Mouse (Mus musculus) brain, embryonic 14.5 days (tissue): Measurements from ENCODE around the gene Tsfm.

Experiments used
- CTCF ChIP-seq: fragments of 200-500 bp; IDR thresholded peaks from 2 replicates; pipeline ENCODE4 v1.5.1; 2012; ENCODE audit warnings: inconsistent platforms, mild to moderate bottlenecking, moderate library complexity, borderline replicate concordance; ENCODE audit not compliant: insufficient read depth, insufficient read length; ENCODE audit errors: extremely low read depth
- POLR2A ChIP-seq: fragments of 200-500 bp; IDR thresholded peaks from 2 replicates; pipeline ENCODE4 v1.6.1; 2012; ENCODE audit warnings: mild to moderate bottlenecking, inconsistent platforms, borderline replicate concordance; ENCODE audit not compliant: poor library complexity, insufficient read depth, insufficient read length, severe bottlenecking; ENCODE audit errors: extremely low read depth

DNA sequence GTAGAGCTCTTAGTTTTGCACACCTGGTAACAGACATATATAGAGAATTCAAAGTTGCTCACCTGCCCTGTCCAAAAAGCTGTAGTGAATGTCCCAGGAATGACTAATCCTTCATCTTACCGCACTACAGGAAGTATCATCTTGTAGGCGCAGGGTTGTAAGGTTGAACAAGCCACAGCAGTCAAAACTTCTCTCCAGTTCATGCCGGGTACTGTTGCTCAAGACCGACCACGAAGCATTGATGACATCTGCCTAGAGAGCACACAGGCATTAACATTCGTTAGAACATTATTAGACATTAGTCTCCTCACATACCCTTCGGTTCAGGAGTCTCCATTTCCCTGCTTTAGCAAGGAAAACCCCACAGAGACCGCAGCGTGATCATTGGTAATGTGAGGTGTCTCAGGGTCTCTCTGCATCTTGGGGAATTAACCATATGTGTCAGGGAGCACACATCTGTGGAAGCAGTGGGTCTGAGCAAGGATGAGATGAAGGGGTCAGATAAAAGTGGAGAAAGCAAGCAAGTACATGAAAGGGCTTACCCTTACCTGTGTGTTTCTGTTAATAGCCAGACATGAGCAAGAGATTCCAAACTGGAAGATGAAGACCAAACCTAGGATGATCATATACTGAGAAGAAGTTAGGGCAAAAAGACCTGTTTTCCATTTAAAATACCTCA, 37.9 kb upstream of the Tsfm start:
- no peak for TF ChIP-seq CTCF
- no peak for TF ChIP-seq POLR2A
